Comparison of ENCODE assay signal across 8 mouse cellular contexts in the genomic region with DNA sequence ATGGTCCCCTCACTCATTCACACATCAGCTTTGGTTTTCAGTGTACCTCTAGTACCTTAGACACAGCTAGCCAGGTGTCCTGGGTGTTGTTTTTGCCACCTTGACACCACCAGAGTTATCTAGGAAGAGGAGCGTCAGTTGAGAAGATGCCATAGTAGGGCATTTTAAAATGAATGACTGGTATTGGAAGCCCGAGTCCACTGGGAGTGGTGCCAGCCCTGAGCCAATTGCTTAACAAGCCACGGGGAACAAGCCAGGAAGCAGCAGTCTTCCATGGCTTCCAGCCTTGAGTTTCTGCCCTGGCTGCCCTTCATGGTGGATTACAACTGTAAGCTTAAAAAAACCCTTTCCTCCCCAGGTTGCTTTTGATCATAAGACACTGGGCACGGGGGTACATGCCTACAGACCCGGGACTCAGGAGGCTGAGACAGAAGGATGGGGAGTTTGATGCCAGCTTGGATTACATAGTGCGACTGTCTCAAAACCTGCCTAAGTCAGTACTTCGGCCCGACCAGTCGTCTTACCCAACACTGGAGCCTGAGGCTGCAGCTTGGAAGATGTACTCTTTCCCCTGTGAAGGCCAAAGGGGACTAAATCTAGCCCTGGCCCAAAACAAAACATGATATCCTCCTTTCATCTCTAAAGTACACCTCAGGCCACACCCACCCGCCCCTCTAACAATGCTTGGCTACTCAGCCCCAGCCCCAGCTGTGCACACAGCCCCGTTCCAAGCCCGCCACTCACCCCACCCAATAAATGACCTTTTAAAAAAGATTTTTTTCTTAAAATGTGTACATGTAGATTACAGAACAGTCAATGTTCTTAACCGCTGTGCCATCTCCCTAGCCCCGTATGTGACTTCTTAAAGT. TPM values are rescaled to one million over a fixed set of nuclear protein-coding genes. Genes with fewer than 3 reads are reported as not detected.
DNase-seq lines count a peak whose midpoint lies in the region; ATAC-seq and TF ChIP-seq lines count a peak whose summit lies in the region.

No protein-coding gene starts in this region.

- TF ChIP-seq EP300 in liver, postnatal 0 days (IDR thresholded peaks at IDR 0.05; ENCODE audit: low read depth): no peak

- H3K9me3 ChIP-seq in heart, embryonic 13.5 days: no peaks in the 10 kb centered on the region
- H3K9me3 ChIP-seq in liver, postnatal 0 days (ENCODE audit: low read length): no peaks in the 10 kb centered on the region

- H3K4me1 ChIP-seq in heart, embryonic 13.5 days: peaks cover 8% of the 10 kb centered on the region
- peaks cover 4% of the 10 kb centered on the region; the same call in 1 of the 2 replicates for H3K4me1 ChIP-seq in liver, postnatal 0 days (ENCODE audit: insufficient read depth)

- TF ChIP-seq CTCF in liver, postnatal 0 days (IDR thresholded peaks at IDR 0.05; ENCODE audit: low read depth): no peak

- H3K4me3 ChIP-seq in heart, embryonic 13.5 days: no peak overlapping the region
- H3K4me3 ChIP-seq in liver, postnatal 0 days (ENCODE audit: low read depth, low read length): no peak overlapping the region

- H3K9ac ChIP-seq in heart, embryonic 13.5 days: 0 out of 2 replicates have a peak overlapping the region, but pooled peaks have one; percentile 30
- H3K9ac ChIP-seq in liver, postnatal 0 days (replicated peaks): no peak overlapping the region

- ATAC-seq in heart, embryonic 13.5 days (ENCODE audit: extremely low read depth, insufficient number of reproducible peaks, low FRiP score, low TSS enrichment): no peak
- ATAC-seq in liver, postnatal 0 days: no peak
- no peak for ATAC-seq in megakaryocyte progenitor cell, adult 5-6 weeks (replicated peaks; ENCODE audit: poor library complexity)

- WGBS in heart, embryonic 13.5 days: 68% methylated on average over 14 of the region's 14 CpGs
- WGBS in liver, postnatal 0 days (ENCODE audit: insufficient replicate concordance): 65% methylated on average over 14 of the region's 14 CpGs

- DNase-seq in heart, adult 9 months (ENCODE audit: low spot score in 2 of 2): no peak
- DNase-seq in right cerebral cortex, postnatal 4 days: peak; percentile 70
- DNase-seq in right cerebral cortex, postnatal 36 days (ENCODE audit: low spot score in 2 of 2): no peak
- peak; percentile 52 to 75 for DNase-seq in cerebellum, postnatal 25 days
- peak; percentile 28 for DNase-seq in liver, postnatal 0 days
- no peak for DNase-seq in B cell, adult 2 months

- H3K36me3 ChIP-seq in heart, embryonic 13.5 days: peaks cover 11% of the 10 kb centered on the region; the same call in 1 of the 2 replicates
- no peaks in the 10 kb centered on the region for H3K36me3 ChIP-seq in liver, postnatal 0 days (replicated peaks; ENCODE audit: insufficient read depth, low read length)

- peak overlapping the region; percentile 4; the same call in 1 of the 2 replicates for H3K4me2 ChIP-seq in heart, embryonic 13.5 days
- H3K4me2 ChIP-seq in liver, postnatal 0 days (ENCODE audit: low read depth, low read length): no peak overlapping the region

- no peaks in the 10 kb centered on the region for H3K27me3 ChIP-seq in heart, embryonic 13.5 days (replicated peaks)
- no peaks in the 10 kb centered on the region for H3K27me3 ChIP-seq in liver, postnatal 0 days (ENCODE audit: insufficient read depth, low read length)

- no peak overlapping the region for H3K27ac ChIP-seq in heart, embryonic 13.5 days (replicated peaks)
- H3K27ac ChIP-seq in liver, postnatal 0 days (ENCODE audit: low read depth): no peak overlapping the region

RNA-seq across cellular contexts. Expression of gene Naa38, which starts 5.5 kb away (rescaled TPM):
- 135 and 139 TPM in 2 replicates for polyA plus RNA-seq in heart, embryonic 13.5 days (2015; fragmentation: Nextera tagmentation; extraction: Ambion mirVana)
- polyA plus RNA-seq in liver, postnatal 0 days (2015; fragmentation: Nextera tagmentation; extraction: Ambion mirVana): 83.7 and 83.9 TPM in 2 replicates
- total RNA-seq in megakaryocyte progenitor cell, adult 5-6 weeks (2015): 114 and 125 TPM in 2 replicates
- total RNA-seq in megakaryocyte progenitor cell, adult 5-6 weeks (2017): 146 and 205 TPM in 2 replicates

RNA-seq across cellular contexts. Expression of gene Cyb5d1, which starts 5.7 kb away (rescaled TPM):
- 21.2 and 21.5 TPM in 2 replicates for polyA plus RNA-seq in heart, embryonic 13.5 days (2015; fragmentation: Nextera tagmentation; extraction: Ambion mirVana)
- 4.7 and 5.4 TPM in 2 replicates for polyA plus RNA-seq in liver, postnatal 0 days (2015; fragmentation: Nextera tagmentation; extraction: Ambion mirVana)
- 15.4 and 16.6 TPM in 2 replicates for total RNA-seq in megakaryocyte progenitor cell, adult 5-6 weeks (2015)
- total RNA-seq in megakaryocyte progenitor cell, adult 5-6 weeks (2017): 34.2 and 50.3 TPM in 2 replicates

RNA-seq across cellular contexts. Expression of gene Tmem88, which starts 8.3 kb away (rescaled TPM):
- polyA plus RNA-seq in heart, embryonic 13.5 days (2015; fragmentation: Nextera tagmentation; extraction: Ambion mirVana): 40.0 and 40.5 TPM in 2 replicates
- 12.3 and 14.0 TPM in 2 replicates for polyA plus RNA-seq in liver, postnatal 0 days (2015; fragmentation: Nextera tagmentation; extraction: Ambion mirVana)
- total RNA-seq in megakaryocyte progenitor cell, adult 5-6 weeks (2015): 0.07 and 0.42 TPM in 2 replicates
- total RNA-seq in megakaryocyte progenitor cell, adult 5-6 weeks (2017): 0.12 TPM in 1 of 2 replicates, not detected in the other

RNA-seq across cellular contexts. Expression of gene Chd3, which starts 20.6 kb away (rescaled TPM):
- 18.0 and 18.8 TPM in 2 replicates for polyA plus RNA-seq in heart, embryonic 13.5 days (2015; fragmentation: Nextera tagmentation; extraction: Ambion mirVana)
- 7.8 and 8.7 TPM in 2 replicates for polyA plus RNA-seq in liver, postnatal 0 days (2015; fragmentation: Nextera tagmentation; extraction: Ambion mirVana)
- total RNA-seq in megakaryocyte progenitor cell, adult 5-6 weeks (2015): 17.0 and 22.4 TPM in 2 replicates
- total RNA-seq in megakaryocyte progenitor cell, adult 5-6 weeks (2017): 19.9 and 38.2 TPM in 2 replicates

RNA-seq across cellular contexts. Expression of gene Kdm6b, which starts 23.7 kb away (rescaled TPM):
- polyA plus RNA-seq in heart, embryonic 13.5 days (2015; fragmentation: Nextera tagmentation; extraction: Ambion mirVana): 20.9 and 21.6 TPM in 2 replicates
- 7.4 and 8.2 TPM in 2 replicates for polyA plus RNA-seq in liver, postnatal 0 days (2015; fragmentation: Nextera tagmentation; extraction: Ambion mirVana)
- 10.4 and 11.7 TPM in 2 replicates for total RNA-seq in megakaryocyte progenitor cell, adult 5-6 weeks (2015)
- 1.8 and 2.9 TPM in 2 replicates for total RNA-seq in megakaryocyte progenitor cell, adult 5-6 weeks (2017)

Comparison
In these comparisons a context has a peak if more than half of its experiments do, and no peak if none do; other contexts are left out.
1. DNase-seq: peak in right cerebral cortex, postnatal 4 days (single experiment), cerebellum, postnatal 25 days (2 of 2) and liver, postnatal 0 days (single experiment); none in heart, adult 9 months (0 of 2), right cerebral cortex, postnatal 36 days (0 of 2) and B cell, adult 2 months (0 of 2).